ENCODE assay signal across 36 mouse cellular contexts in genomic region chr3:129836965-129837364, GRCm38 (mm10). TPM values are rescaled to one million over a fixed set of nuclear protein-coding genes. Genes with fewer than 3 reads are reported as not detected.
DNase-seq lines count a peak whose midpoint lies in the region; ATAC-seq and TF ChIP-seq lines count a peak whose summit lies in the region.
"Had no signal": no experiment of that assay in that cellular context is flagged by ENCODE, and none has a peak within 500 bp of the region (broad histone marks: within the 10 kb centered on the region; RNA-seq: fewer than 3 reads in every experiment).

No protein-coding gene starts in this region.

- no peaks in the 10 kb centered on the region for H3K36me3 ChIP-seq in kidney, embryonic 16.5 days (ENCODE audit: insufficient read depth, low read length)
- H3K36me3 ChIP-seq in kidney, embryonic 14.5 days (ENCODE audit: control insufficient read depth, insufficient read depth, low read length): no peaks in the 10 kb centered on the region
- no peaks in the 10 kb centered on the region for H3K36me3 ChIP-seq in intestine, embryonic 14.5 days (ENCODE audit: control insufficient read depth, insufficient read depth, low read length)
- no peaks in the 10 kb centered on the region for H3K36me3 ChIP-seq in liver, embryonic 12.5 days
- no peaks in the 10 kb centered on the region for H3K36me3 ChIP-seq in liver, postnatal 0 days (replicated peaks; ENCODE audit: insufficient read depth, low read length)
- H3K36me3 ChIP-seq in thymus, adult 2 months (ENCODE audit: control insufficient read depth, insufficient read depth, low read length): no peaks in the 10 kb centered on the region
- H3K36me3 ChIP-seq: G1E; heart, embryonic 10.5 days; heart, embryonic 15.5 days; limb, embryonic 12.5 days; midbrain, embryonic 12.5 days; neural tube, embryonic 12.5 days had no signal

- H3K27ac ChIP-seq in kidney, embryonic 16.5 days (ENCODE audit: low read length): no peak overlapping the region
- no peak overlapping the region for H3K27ac ChIP-seq in kidney, embryonic 14.5 days (ENCODE audit: low read depth, low read length)
- H3K27ac ChIP-seq in intestine, embryonic 14.5 days (ENCODE audit: low read depth): no peak overlapping the region
- no peak overlapping the region for H3K27ac ChIP-seq in liver, embryonic 12.5 days
- peak overlapping the region; percentile 89 for H3K27ac ChIP-seq in liver, postnatal 0 days (ENCODE audit: low read depth)
- no peak overlapping the region for H3K27ac ChIP-seq in thymus, adult 2 months (ENCODE audit: control insufficient read depth, insufficient read depth, low read length)
- H3K27ac ChIP-seq: forebrain, embryonic 13.5 days; heart, embryonic 10.5 days; hindbrain, postnatal 0 days; kidney, postnatal 0 days; left cerebral cortex, adult 2 months; limb, embryonic 12.5 days; midbrain, embryonic 12.5 days; neural tube, embryonic 12.5 days had no signal

- DNase-seq in intestine, embryonic 14.5 days (ENCODE audit: low spot score): no peak
- DNase-seq in liver, postnatal 0 days: no peak
- DNase-seq in thymus, adult 2 months: no peak
- DNase-seq in adipocyte (ENCODE audit: low spot score): no peak
- no peak for DNase-seq in urinary bladder, postnatal 10 days (ENCODE audit: low spot score)
- DNase-seq: adrenal gland, postnatal 36 days; cerebellum, adult 18-20 months; cerebellum, postnatal 14 days; gastrocnemius, postnatal 10 days; kidney, adult 18-20 months; lung, postnatal 4 days; right cerebral cortex, postnatal 4 days; thymus, postnatal 14 days had no signal

- TF ChIP-seq POLR2A in thymus, adult 2 months (IDR thresholded peaks at IDR 0.05; ENCODE audit: control insufficient read depth, extremely low read depth, insufficient read depth, low read length, poor library complexity): no peak

- no peaks in the 10 kb centered on the region for H3K27me3 ChIP-seq in kidney, embryonic 16.5 days (ENCODE audit: insufficient read depth, low read length)
- no peaks in the 10 kb centered on the region for H3K27me3 ChIP-seq in kidney, embryonic 14.5 days (ENCODE audit: control insufficient read depth, insufficient read depth, low read length)
- H3K27me3 ChIP-seq in intestine, embryonic 14.5 days (replicated peaks; ENCODE audit: control insufficient read depth, insufficient read depth, low read length): no peaks in the 10 kb centered on the region
- H3K27me3 ChIP-seq in liver, embryonic 12.5 days (replicated peaks): peaks cover 13% of the 10 kb centered on the region; the same call in 1 of the 2 replicates
- no peaks in the 10 kb centered on the region for H3K27me3 ChIP-seq in liver, postnatal 0 days (ENCODE audit: insufficient read depth, low read length)
- H3K27me3 ChIP-seq in thymus, adult 2 months (ENCODE audit: control insufficient read depth, insufficient read depth, low read length): no peaks in the 10 kb centered on the region
- H3K27me3 ChIP-seq: heart, embryonic 15.5 days; limb, embryonic 12.5 days; midbrain, embryonic 12.5 days; neural tube, embryonic 12.5 days; Patski had no signal

- H3K9ac ChIP-seq in kidney, embryonic 16.5 days (replicated peaks; ENCODE audit: low read length): no peak overlapping the region
- no peak overlapping the region for H3K9ac ChIP-seq in kidney, embryonic 14.5 days (ENCODE audit: low read depth, low read length)
- H3K9ac ChIP-seq in intestine, embryonic 14.5 days (ENCODE audit: low read length): no peak overlapping the region
- no peak overlapping the region for H3K9ac ChIP-seq in liver, embryonic 12.5 days
- H3K9ac ChIP-seq in liver, postnatal 0 days (replicated peaks): peak overlapping the region; percentile 44; the same call in 1 of the 2 replicates
- H3K9ac ChIP-seq: forebrain, embryonic 13.5 days; heart, embryonic 15.5 days; limb, embryonic 12.5 days; midbrain, embryonic 12.5 days; neural tube, embryonic 12.5 days had no signal

- H3K4me1 ChIP-seq in kidney, embryonic 16.5 days (ENCODE audit: insufficient read depth, low read length): peaks cover 6% of the 10 kb centered on the region; the same call in 1 of the 2 replicates
- 0 out of 2 replicates have a peak, but pooled peaks cover 5% of the 10 kb centered on the region for H3K4me1 ChIP-seq in kidney, embryonic 14.5 days (ENCODE audit: control insufficient read depth, insufficient read depth, low read length)
- H3K4me1 ChIP-seq in intestine, embryonic 14.5 days (replicated peaks; ENCODE audit: control insufficient read depth, insufficient read depth, low read length): no peaks in the 10 kb centered on the region
- peaks cover 5% of the 10 kb centered on the region; the same call in 1 of the 2 replicates for H3K4me1 ChIP-seq in liver, embryonic 12.5 days
- peaks cover 21% of the 10 kb centered on the region for H3K4me1 ChIP-seq in liver, postnatal 0 days (ENCODE audit: insufficient read depth)
- no peaks in the 10 kb centered on the region for H3K4me1 ChIP-seq in thymus, adult 2 months (replicated peaks; ENCODE audit: control insufficient read depth, insufficient read depth, low read length)
- H3K4me1 ChIP-seq: forebrain, embryonic 13.5 days; limb, embryonic 12.5 days; neural tube, embryonic 12.5 days had no signal

- no peaks in the 10 kb centered on the region for H3K9me3 ChIP-seq in kidney, embryonic 16.5 days (ENCODE audit: low read length)
- no peaks in the 10 kb centered on the region for H3K9me3 ChIP-seq in kidney, embryonic 14.5 days (ENCODE audit: control insufficient read depth, low read length)
- no peaks in the 10 kb centered on the region for H3K9me3 ChIP-seq in intestine, embryonic 14.5 days (ENCODE audit: control insufficient read depth, low read length)
- no peaks in the 10 kb centered on the region for H3K9me3 ChIP-seq in liver, embryonic 12.5 days (replicated peaks)
- H3K9me3 ChIP-seq in liver, postnatal 0 days (ENCODE audit: low read length): no peaks in the 10 kb centered on the region
- H3K9me3 ChIP-seq: forebrain, embryonic 13.5 days; G1E; heart, embryonic 10.5 days; heart, embryonic 15.5 days; limb, embryonic 12.5 days; megakaryocyte, embryonic 14.5 days; midbrain, embryonic 12.5 days; neural tube, embryonic 12.5 days had no signal

- H3K4me3 ChIP-seq in kidney, embryonic 16.5 days (ENCODE audit: low read length): no peak overlapping the region
- no peak overlapping the region for H3K4me3 ChIP-seq in kidney, embryonic 14.5 days (ENCODE audit: low read length)
- H3K4me3 ChIP-seq in intestine, embryonic 14.5 days (ENCODE audit: low read depth, low read length): no peak overlapping the region
- H3K4me3 ChIP-seq in liver, embryonic 12.5 days: peak overlapping the region; percentile 21; the same call in 1 of the 2 replicates
- peak overlapping the region; percentile 41 for H3K4me3 ChIP-seq in liver, postnatal 0 days (ENCODE audit: low read depth, low read length)
- no peak overlapping the region for H3K4me3 ChIP-seq in thymus, adult 2 months (ENCODE audit: control insufficient read depth, insufficient read depth, low read length)
- H3K4me3 ChIP-seq: forebrain, embryonic 13.5 days; left cerebral cortex, adult 2 months; limb, embryonic 12.5 days; megakaryocyte, embryonic 14.5 days; midbrain, embryonic 12.5 days; myocyte; neural tube, embryonic 12.5 days had no signal

- no peak for TF ChIP-seq EP300 in liver, postnatal 0 days (IDR thresholded peaks at IDR 0.05; ENCODE audit: low read depth)

- peak overlapping the region; percentile 52; the same call in 1 of the 2 replicates for H3K4me2 ChIP-seq in kidney, embryonic 16.5 days (replicated peaks; ENCODE audit: low read depth, low read length)
- H3K4me2 ChIP-seq in kidney, embryonic 14.5 days (replicated peaks; ENCODE audit: low read depth, low read length): no peak overlapping the region
- peak overlapping the region; percentile 38 for H3K4me2 ChIP-seq in intestine, embryonic 14.5 days (ENCODE audit: low read length)
- peak overlapping the region; percentile 33; the same call in 1 of the 2 replicates for H3K4me2 ChIP-seq in liver, embryonic 12.5 days
- H3K4me2 ChIP-seq in liver, postnatal 0 days (ENCODE audit: low read depth, low read length): peak overlapping the region; percentile 63
- H3K4me2 ChIP-seq: forebrain, embryonic 13.5 days; limb, embryonic 12.5 days; midbrain, embryonic 12.5 days; neural tube, embryonic 12.5 days had no signal

- no peak for ATAC-seq in kidney, embryonic 16.5 days (ENCODE audit: low FRiP score, low TSS enrichment)
- no peak for ATAC-seq in kidney, embryonic 14.5 days (ENCODE audit: low FRiP score, low TSS enrichment)
- no peak for ATAC-seq in intestine, embryonic 14.5 days (replicated peaks; ENCODE audit: low FRiP score, low TSS enrichment, low read depth)
- no peak for ATAC-seq in liver, embryonic 12.5 days
- ATAC-seq in liver, postnatal 0 days: no peak
- ATAC-seq: forebrain, embryonic 13.5 days; hindbrain, postnatal 0 days; Patski had no signal

- WGBS in kidney, embryonic 16.5 days: 74% methylated on average over 6 of the region's 6 CpGs
- 76% methylated on average over 6 of the region's 6 CpGs for WGBS in kidney, embryonic 14.5 days
- WGBS in intestine, embryonic 14.5 days: 73% methylated on average over 6 of the region's 6 CpGs
- 61% methylated on average over 6 of the region's 6 CpGs for WGBS in liver, embryonic 12.5 days (ENCODE audit: insufficient replicate concordance)
- WGBS in liver, postnatal 0 days (ENCODE audit: insufficient replicate concordance): 52% methylated on average over 6 of the region's 6 CpGs
- WGBS in thymus, adult 2 months: 83% methylated on average over 6 of the region's 6 CpGs

- no peak for TF ChIP-seq CTCF in liver, postnatal 0 days (IDR thresholded peaks at IDR 0.05; ENCODE audit: low read depth)
- TF ChIP-seq CTCF in thymus, adult 2 months (IDR thresholded peaks at IDR 0.05; ENCODE audit: borderline replicate concordance, control insufficient read depth, extremely low read depth, insufficient read depth, low read length, poor library complexity): no peak

RNA-seq across cellular contexts. Expression of gene Cfi, which starts 1.3 kb away (rescaled TPM):
- 18.0 and 24.6 TPM in 2 replicates for polyA plus RNA-seq in kidney, embryonic 16.5 days (2015; fragmentation: Nextera tagmentation; extraction: Ambion mirVana)
- 6.5 and 7.8 TPM in 2 replicates for polyA plus RNA-seq in kidney, embryonic 14.5 days (2014; fragmentation: Nextera tagmentation; extraction: Ambion mirVana)
- 30.0 and 34.5 TPM in 2 replicates for polyA plus RNA-seq in intestine, embryonic 14.5 days (2014; fragmentation: Nextera tagmentation; extraction: Ambion mirVana)
- 86.6 and 90.7 TPM in 2 replicates for polyA plus RNA-seq in liver, embryonic 12.5 days (2016; fragmentation: Nextera tagmentation; extraction: Ambion mirVana)
- polyA plus RNA-seq in liver, postnatal 0 days (2015; fragmentation: Nextera tagmentation; extraction: Ambion mirVana): 444 and 454 TPM in 2 replicates
- polyA plus RNA-seq in thymus, adult 2 months (2012; rRNA removed): 0.22 and 0.54 TPM in 2 replicates
- polyA plus RNA-seq: cortical plate, adult 2 months; G1E; myocyte; spleen, adult 2 months had no signal

RNA-seq across cellular contexts. Expression of gene Gar1, which starts 5.8 kb away (rescaled TPM):
- 69.2 and 79.2 TPM in 2 replicates for polyA plus RNA-seq in kidney, embryonic 16.5 days (2015; fragmentation: Nextera tagmentation; extraction: Ambion mirVana)
- polyA plus RNA-seq in kidney, embryonic 14.5 days (2014; fragmentation: Nextera tagmentation; extraction: Ambion mirVana): 52.2 and 77.2 TPM in 2 replicates
- 45.0 TPM in 2 replicates for polyA plus RNA-seq in intestine, embryonic 14.5 days (2014; fragmentation: Nextera tagmentation; extraction: Ambion mirVana)
- polyA plus RNA-seq in liver, embryonic 12.5 days (2016; fragmentation: Nextera tagmentation; extraction: Ambion mirVana): 125 and 131 TPM in 2 replicates
- 23.2 and 25.7 TPM in 2 replicates for polyA plus RNA-seq in liver, postnatal 0 days (2015; fragmentation: Nextera tagmentation; extraction: Ambion mirVana)
- 36.4 and 46.7 TPM in 2 replicates for polyA plus RNA-seq in thymus, adult 2 months (2012; rRNA removed)

RNA-seq across cellular contexts. Expression of gene Rrh, which starts 14.6 kb away (rescaled TPM):
- polyA plus RNA-seq in kidney, embryonic 16.5 days (2015; fragmentation: Nextera tagmentation; extraction: Ambion mirVana): not detected in 2 replicates
- 0.26 TPM in 1 of 2 replicates, not detected in the other for polyA plus RNA-seq in kidney, embryonic 14.5 days (2014; fragmentation: Nextera tagmentation; extraction: Ambion mirVana)
- 0.08 TPM in 1 of 2 replicates, not detected in the other for polyA plus RNA-seq in intestine, embryonic 14.5 days (2014; fragmentation: Nextera tagmentation; extraction: Ambion mirVana)
- 0.04 TPM in 1 of 2 replicates, not detected in the other for polyA plus RNA-seq in liver, embryonic 12.5 days (2016; fragmentation: Nextera tagmentation; extraction: Ambion mirVana)
- not detected in 2 replicates for polyA plus RNA-seq in liver, postnatal 0 days (2015; fragmentation: Nextera tagmentation; extraction: Ambion mirVana)
- polyA plus RNA-seq in thymus, adult 2 months (2012; rRNA removed): 0.08 and 0.09 TPM in 2 replicates
- polyA plus RNA-seq: embryonic facial prominence, embryonic 14.5 days; G1E; heart, embryonic 10.5 days; heart, embryonic 15.5 days; hindbrain, embryonic 11.5 days; large intestine, adult 2 months; lung, embryonic 16.5 days; midbrain, embryonic 12.5 days; myocyte; neural tube, embryonic 12.5 days had no signal

RNA-seq across cellular contexts. Expression of gene Lrit3, which starts 33.1 kb away (rescaled TPM):
- polyA plus RNA-seq in kidney, embryonic 16.5 days (2015; fragmentation: Nextera tagmentation; extraction: Ambion mirVana): 0.10 TPM in 1 of 2 replicates, not detected in the other
- polyA plus RNA-seq in kidney, embryonic 14.5 days (2014; fragmentation: Nextera tagmentation; extraction: Ambion mirVana): not detected in 2 replicates
- polyA plus RNA-seq in intestine, embryonic 14.5 days (2014; fragmentation: Nextera tagmentation; extraction: Ambion mirVana): not detected in 2 replicates
- polyA plus RNA-seq in liver, embryonic 12.5 days (2016; fragmentation: Nextera tagmentation; extraction: Ambion mirVana): not detected in 2 replicates
- polyA plus RNA-seq in liver, postnatal 0 days (2015; fragmentation: Nextera tagmentation; extraction: Ambion mirVana): not detected in 2 replicates
- polyA plus RNA-seq in thymus, adult 2 months (2012; rRNA removed): 0.09 TPM in 1 of 2 replicates, not detected in the other
- polyA plus RNA-seq: embryonic facial prominence, embryonic 14.5 days; forebrain, embryonic 13.5 days; G1E; heart, embryonic 15.5 days; hindbrain, embryonic 11.5 days; limb, embryonic 12.5 days; lung, embryonic 16.5 days; midbrain, embryonic 12.5 days; midbrain, postnatal 0 days; myocyte; neural tube, embryonic 12.5 days; Patski; spleen, adult 2 months had no signal

RNA-seq across cellular contexts. Expression of gene Pla2g12a, which starts 41.4 kb away (rescaled TPM):
- 43.0 and 47.5 TPM in 2 replicates for polyA plus RNA-seq in kidney, embryonic 16.5 days (2015; fragmentation: Nextera tagmentation; extraction: Ambion mirVana)
- 47.8 and 48.1 TPM in 2 replicates for polyA plus RNA-seq in kidney, embryonic 14.5 days (2014; fragmentation: Nextera tagmentation; extraction: Ambion mirVana)
- polyA plus RNA-seq in intestine, embryonic 14.5 days (2014; fragmentation: Nextera tagmentation; extraction: Ambion mirVana): 62.4 and 67.0 TPM in 2 replicates
- polyA plus RNA-seq in liver, embryonic 12.5 days (2016; fragmentation: Nextera tagmentation; extraction: Ambion mirVana): 107 and 112 TPM in 2 replicates
- polyA plus RNA-seq in liver, postnatal 0 days (2015; fragmentation: Nextera tagmentation; extraction: Ambion mirVana): 58.4 and 61.3 TPM in 2 replicates
- 67.0 and 89.3 TPM in 2 replicates for polyA plus RNA-seq in thymus, adult 2 months (2012; rRNA removed)

Comparison
In these comparisons a context has a peak if more than half of its experiments do, and no peak if none do; other contexts are left out.
1. H3K4me3 ChIP-seq: peak in liver, embryonic 12.5 days (single experiment) and liver, postnatal 0 days (single experiment); none in kidney, embryonic 16.5 days (single experiment), kidney, embryonic 14.5 days (single experiment), intestine, embryonic 14.5 days (single experiment) and thymus, adult 2 months (single experiment).